Mouse (Mus musculus) hindbrain, embryonic 16.5 days (tissue): ENCODE data around the gene Copb1. TPM values are rescaled to one million over a fixed set of nuclear protein-coding genes. Genes with fewer than 3 reads are reported as not detected.

ENCODE experiments used
- ATAC-seq: fragments of 200-750 bp; cut with Nextera tagmentation; 2 replicates; pipeline ENCODE4 v1.8.0; 2017; ENCODE audit warnings: moderate TSS enrichment, moderate library complexity
- H3K27ac ChIP-seq: fragments of 300-500 bp; sonication (generic); 2 replicates; pipeline ENCODE4 v1.5.1; 2014; ENCODE audit warnings: low read depth, mild to moderate bottlenecking, control low read depth, low read length, moderate library complexity
- H3K27me3 ChIP-seq: fragments of 300-500 bp; sonication (generic); replicated peaks from 2 replicates; pipeline ENCODE4 v1.6.1; 2014; ENCODE audit warnings: low read length; ENCODE audit not compliant: control insufficient read depth, insufficient read depth
- H3K36me3 ChIP-seq: fragments of 300-500 bp; sonication (generic); 2 replicates; pipeline ENCODE4 v1.6.1; 2014; ENCODE audit warnings: mild to moderate bottlenecking, low read length, moderate library complexity, mixed read lengths; ENCODE audit not compliant: control insufficient read depth, insufficient read depth
- H3K4me1 ChIP-seq: fragments of 300-500 bp; sonication (generic); 2 replicates; pipeline ENCODE4 v1.6.1; 2014; ENCODE audit warnings: low read depth, low read length; ENCODE audit not compliant: control insufficient read depth, insufficient read depth
- H3K4me2 ChIP-seq: fragments of 300-500 bp; sonication (generic); 2 replicates; pipeline ENCODE4 v1.6.1; 2014; ENCODE audit warnings: mild to moderate bottlenecking, low read length, control low read depth, moderate library complexity
- H3K4me3 ChIP-seq: fragments of 300-500 bp; sonication (generic); 2 replicates; pipeline ENCODE4 v1.5.1; 2014; ENCODE audit warnings: mild to moderate bottlenecking, low read length, control low read depth, moderate library complexity
- H3K9ac ChIP-seq: fragments of 300-500 bp; sonication (generic); 2 replicates; pipeline ENCODE4 v1.6.1; 2014; ENCODE audit warnings: low read depth, mild to moderate bottlenecking, control low read depth, low read length, moderate library complexity
- H3K9me3 ChIP-seq: fragments of 300-500 bp; sonication (generic); 2 replicates; pipeline ENCODE4 v1.6.1; 2014; ENCODE audit warnings: mild to moderate bottlenecking, low read length, moderate library complexity; ENCODE audit not compliant: control insufficient read depth
- WGBS: fragments of 180-500 bp; shearing (Covaris S2); extraction: QIAGEN DNeasy Blood & Tissue Kit; methylation state at CpG from one replicate; pipeline ENCODE4 v1.1.7; 2014; 5-methylcytosine and 5-hydroxymethylcytosine counted together
- polyA plus RNA-seq: library from polyadenylated mRNA; unstranded; fragments of >200 nt; fragmentation: Nextera tagmentation; extraction: Ambion mirVana; gene quantifications from 2 replicates; pipeline ENCODE4 v1.2.1, GENCODE M21; 2015

Copb1 gene
- polyA plus RNA-seq, 1 experiment from 2014 or later, result 86.6 TPM

DNA sequence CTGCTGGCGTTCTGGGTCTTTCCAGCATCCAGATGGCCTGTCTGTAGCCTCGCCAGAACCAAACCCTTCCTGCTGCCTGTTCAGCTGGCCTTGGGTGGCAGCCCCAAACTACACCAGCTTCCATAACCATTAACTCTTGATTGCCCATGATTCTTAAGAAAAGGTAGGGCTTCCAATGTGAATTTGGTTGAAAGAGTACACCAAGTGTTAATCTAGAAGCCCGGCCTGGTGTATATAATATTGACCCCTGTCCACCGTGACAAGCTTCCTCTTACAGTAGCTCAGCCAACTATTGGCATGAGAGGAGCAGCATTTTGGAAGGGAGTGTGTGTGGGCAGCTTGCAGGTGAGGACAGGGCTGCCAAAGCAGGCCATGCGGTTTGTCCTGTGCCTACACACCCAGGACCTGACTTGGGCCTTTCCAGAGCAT, 35.6 kb upstream of the Copb1 start:
- peaks cover 3% of the 10 kb centered on the region; the same call in 1 of the 2 replicates for H3K4me1 ChIP-seq
- H3K36me3 ChIP-seq, result no peaks in the 10 kb centered on the region
- H3K4me3 ChIP-seq, result no peak overlapping the region
- ATAC-seq, result peak; percentile 79
- H3K9me3 ChIP-seq, result no peaks in the 10 kb centered on the region
- no peak overlapping the region for H3K9ac ChIP-seq
- H3K27ac ChIP-seq, result no peak overlapping the region; the same call in 1 of the 2 replicates
- H3K4me2 ChIP-seq, result no peak overlapping the region
- WGBS, result 54% methylated on average over 5 of the region's 5 CpGs
- H3K27me3 ChIP-seq, result no peaks in the 10 kb centered on the region

GRCm38 (mm10) chr7:114284296-114284910, 29.9 kb upstream of the Copb1 start:
- Histone ChIP-seq H3K9ac (no peak overlapping the region), H3K27me3 (no peaks in the 10 kb centered on the region), H3K4me3 (no peak overlapping the region), H3K4me2 (no peak overlapping the region), H3K9me3 (no peaks in the 10 kb centered on the region), H3K36me3 (no peaks in the 10 kb centered on the region), H3K4me1 (no peaks in the 10 kb centered on the region), H3K27ac (no peak overlapping the region)
- WGBS, result 92% methylated on average over 14 of the region's 14 CpGs
- ATAC-seq, result no peak

DNA sequence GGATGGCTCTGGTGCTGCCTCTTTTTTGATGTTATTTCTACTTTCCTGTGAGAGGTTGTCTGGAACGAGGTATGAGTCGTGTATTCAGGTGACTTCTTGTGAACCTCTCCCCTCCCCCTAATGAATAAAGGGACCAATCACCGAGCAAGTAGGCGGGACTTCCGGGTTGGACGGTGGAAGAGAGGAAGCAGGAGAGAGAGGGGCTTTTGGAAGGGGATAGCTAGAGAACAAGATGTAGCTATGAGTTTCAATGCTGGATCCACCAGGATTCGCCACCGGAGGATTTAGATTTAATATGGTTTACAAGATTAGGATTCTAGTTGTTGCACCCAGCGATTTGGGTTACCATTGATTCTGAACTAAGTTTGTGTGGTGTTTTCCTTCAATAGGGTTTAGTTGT, 28.5 kb upstream of the Copb1 start:
- 77% methylated on average over 9 of the region's 9 CpGs for WGBS
- no peaks in the 10 kb centered on the region for H3K9me3 ChIP-seq
- no peaks in the 10 kb centered on the region for H3K27me3 ChIP-seq
- H3K4me1 ChIP-seq, result no peaks in the 10 kb centered on the region
- H3K9ac ChIP-seq, result no peak overlapping the region
- H3K4me3 ChIP-seq, result no peak overlapping the region
- no peak overlapping the region for H3K27ac ChIP-seq
- no peaks in the 10 kb centered on the region for H3K36me3 ChIP-seq
- H3K4me2 ChIP-seq, result no peak overlapping the region
- ATAC-seq, result no peak

DNA sequence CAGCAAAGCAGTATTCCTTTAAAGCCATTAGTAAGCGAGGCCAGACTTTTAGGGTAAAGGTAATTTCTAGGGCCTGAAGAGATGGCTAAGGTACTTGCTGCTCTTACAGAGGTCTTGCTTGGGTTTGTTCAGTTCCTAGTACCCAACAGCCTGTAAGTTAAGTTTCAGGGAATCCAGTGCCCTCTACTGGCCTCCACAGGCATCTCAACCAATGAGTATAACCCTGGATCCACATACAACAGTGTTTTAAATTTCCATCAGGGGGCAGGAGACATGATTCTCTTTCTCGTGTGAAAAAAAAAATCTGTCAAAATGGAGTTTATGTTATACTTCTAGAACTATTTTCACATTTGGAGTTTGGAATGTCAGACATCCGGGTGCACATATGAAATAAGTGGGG, 27.2 kb upstream of the Copb1 start:
- Histone ChIP-seq H3K9ac (no peak overlapping the region), H3K4me2 (no peak overlapping the region), H3K4me3 (no peak overlapping the region), H3K27ac (no peak overlapping the region), H3K9me3 (no peaks in the 10 kb centered on the region), H3K4me1 (no peaks in the 10 kb centered on the region), H3K36me3 (no peaks in the 10 kb centered on the region), H3K27me3 (no peaks in the 10 kb centered on the region)
- ATAC-seq, result no peak
- 56% methylated on average over 3 of the region's 3 CpGs for WGBS

DNA sequence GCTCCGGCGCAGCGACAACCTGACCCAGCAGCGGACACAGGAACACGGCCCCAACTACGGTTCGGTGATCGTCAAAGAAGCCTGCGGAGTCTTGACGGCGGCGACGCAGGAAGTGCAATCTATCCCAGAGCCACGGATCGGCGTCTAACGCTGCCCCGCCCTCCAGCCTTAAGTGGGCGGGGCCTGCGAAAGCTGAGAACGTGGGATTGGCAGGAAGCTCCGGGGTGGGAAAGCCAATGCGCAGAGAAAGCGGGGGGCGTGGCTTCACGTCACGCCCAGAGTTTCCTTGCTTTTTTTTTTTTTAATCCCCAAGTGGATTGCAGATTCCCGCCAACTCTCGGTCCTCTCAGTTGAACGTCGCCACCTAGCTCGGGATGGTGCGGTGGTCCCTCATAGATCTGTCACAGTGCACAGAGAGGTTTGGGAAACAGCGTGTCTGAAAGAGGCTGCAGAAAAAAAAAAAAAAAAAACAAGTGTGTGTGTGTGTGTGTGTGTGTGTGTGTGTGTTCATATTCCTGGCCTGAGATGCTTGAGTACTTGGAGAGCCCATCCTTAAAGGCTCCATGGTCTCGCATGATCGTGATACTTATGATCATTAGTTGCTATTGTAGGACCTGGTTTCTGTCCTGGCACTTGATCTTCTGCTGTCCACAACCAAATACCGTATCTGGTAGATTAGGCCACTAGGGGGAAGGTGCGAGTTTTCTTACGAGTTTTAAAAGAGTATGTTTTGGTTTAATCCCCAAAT, 21.7 kb upstream of the Copb1 start, which contains the start of gene Psma1:
Psma1 (minus strand) TSS at position 114 of the 748 bp plus-strand sequence.
- H3K9me3 ChIP-seq, result no peaks in the 10 kb centered on the region
- no peaks in the 10 kb centered on the region for H3K27me3 ChIP-seq
- H3K36me3 ChIP-seq, result no peaks in the 10 kb centered on the region; the same call in 1 of the 2 replicates
- H3K27ac ChIP-seq, result peak within 1 kb of the TSS; percentile 82
- under 1% methylated on average over 39 of the region's 39 CpGs for WGBS
- H3K4me1 ChIP-seq, result peaks cover 9% of the 10 kb centered on the region
- H3K9ac ChIP-seq, result peak within 1 kb of the TSS; percentile 95
- peak within 1 kb of the TSS; percentile 82 for H3K4me3 ChIP-seq
- peak within 1 kb of the TSS; percentile 86 for H3K4me2 ChIP-seq
- ATAC-seq, result peak; percentile 95

GRCm38 (mm10) chr7:114275372-114276004, 21.0 kb upstream of the Copb1 start:
- ATAC-seq, result peak; percentile 69; the same call in 1 of the 2 replicates
- Histone ChIP-seq H3K4me1 (peaks cover 9% of the 10 kb centered on the region), H3K27ac (peak overlapping the region; percentile 82), H3K4me2 (peak overlapping the region; percentile 86), H3K9me3 (no peaks in the 10 kb centered on the region), H3K4me3 (peak overlapping the region; percentile 82), H3K9ac (peak overlapping the region; percentile 95), H3K27me3 (no peaks in the 10 kb centered on the region), H3K36me3 (no peaks in the 10 kb centered on the region; the same call in 1 of the 2 replicates)
- WGBS, result 2% methylated on average over 21 of the region's 24 CpGs

- Histone ChIP-seq H3K9ac (no peak overlapping the region), H3K27ac (no peak overlapping the region), H3K9me3 (peaks cover 1% of the 10 kb centered on the region), H3K36me3 (peaks cover 49% of the 10 kb centered on the region), H3K4me3 (no peak overlapping the region), H3K27me3 (no peaks in the 10 kb centered on the region), H3K4me2 (no peak overlapping the region), H3K4me1 (no peaks in the 10 kb centered on the region)
- 97% methylated on average over 5 of the region's 5 CpGs for WGBS
- no peak for ATAC-seq
These were observed 13.9 kb upstream of the Copb1 start for GRCm38 (mm10) chr7:114268446-114268845.

DNA sequence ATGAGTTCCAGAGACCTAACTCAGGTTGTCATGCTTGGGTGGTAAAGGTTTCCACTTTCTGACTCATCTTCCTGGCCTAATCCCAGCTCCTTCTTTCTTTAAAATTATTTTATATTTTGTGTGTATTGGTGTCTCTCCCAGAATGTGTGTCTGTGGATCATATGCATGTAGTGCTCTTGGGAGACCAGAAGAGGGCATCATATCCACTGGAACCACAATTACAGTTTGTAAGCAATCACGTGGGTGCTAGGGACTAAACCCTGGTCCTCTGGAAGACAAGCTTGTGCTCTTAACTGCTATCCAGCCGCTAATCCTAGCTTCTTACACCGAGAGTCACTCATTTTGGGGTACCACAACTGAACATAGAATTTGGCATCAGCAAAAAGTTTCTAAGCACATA, 2.8 kb downstream of the Copb1 start:
- H3K4me3 ChIP-seq, result no peak overlapping the region
- no peak overlapping the region for H3K27ac ChIP-seq
- peaks cover 5% of the 10 kb centered on the region for H3K4me1 ChIP-seq
- no peak overlapping the region for H3K9ac ChIP-seq
- no peaks in the 10 kb centered on the region for H3K9me3 ChIP-seq
- H3K36me3 ChIP-seq, result peaks cover 29% of the 10 kb centered on the region
- no peak overlapping the region for H3K4me2 ChIP-seq
- H3K27me3 ChIP-seq, result no peaks in the 10 kb centered on the region
- WGBS, result 92% methylated on average over 3 of the region's 3 CpGs
- ATAC-seq, result no peak

DNA sequence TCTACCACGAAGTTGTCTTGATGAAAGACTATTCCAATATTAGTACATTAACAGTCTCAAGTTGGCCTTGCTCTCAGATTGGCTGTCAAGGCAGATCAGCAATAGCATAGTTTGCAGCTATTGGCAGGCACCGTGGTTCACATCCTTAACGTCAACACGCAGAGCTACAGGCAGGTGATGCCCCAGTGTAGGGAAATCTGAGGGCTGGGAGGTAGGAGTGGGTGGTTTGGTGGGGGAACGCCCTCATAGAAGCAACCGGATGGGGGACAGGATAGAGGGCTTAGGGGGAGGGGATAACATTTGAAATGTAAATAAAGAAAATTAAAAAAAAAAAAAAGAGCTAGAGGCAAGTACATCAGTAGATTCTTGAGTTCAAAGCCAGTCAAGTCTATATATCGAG, 20.5 kb downstream of the Copb1 start:
- 92% methylated on average over 7 of the region's 7 CpGs for WGBS
- Histone ChIP-seq H3K4me2 (no peak overlapping the region), H3K9me3 (no peaks in the 10 kb centered on the region), H3K4me1 (no peaks in the 10 kb centered on the region), H3K9ac (no peak overlapping the region), H3K4me3 (no peak overlapping the region), H3K27ac (no peak overlapping the region), H3K27me3 (no peaks in the 10 kb centered on the region), H3K36me3 (peaks cover 33% of the 10 kb centered on the region)
- ATAC-seq, result no peak
